Mouse (Mus musculus) heart, embryonic 16.5 days (tissue): ENCODE results near the gene Gm20388. TPM values are rescaled to one million over a fixed set of nuclear protein-coding genes. Genes with fewer than 3 reads are reported as not detected.

Experiments used
- ATAC-seq: fragments of 200-750 bp; cut with Nextera tagmentation; replicated peaks from 2 replicates; pipeline ENCODE4 v1.8.0; 2017; ENCODE audit warnings: moderate number of reproducible peaks; ENCODE audit not compliant: insufficient read depth, low FRiP score; ENCODE audit errors: extremely low read depth
- H3K27ac ChIP-seq: fragments of 300-500 bp; sonication (generic); 2 replicates; pipeline ENCODE4 v1.5.1; 2014; ENCODE audit warnings: mild to moderate bottlenecking, low read length, control low read depth, moderate library complexity
- H3K27me3 ChIP-seq: fragments of 300-500 bp; sonication (generic); 2 replicates; pipeline ENCODE4 v1.6.1; 2014; ENCODE audit warnings: low read length, mixed read lengths; ENCODE audit not compliant: control insufficient read depth, insufficient read depth
- H3K36me3 ChIP-seq: fragments of 300-500 bp; sonication (generic); 2 replicates; pipeline ENCODE4 v1.6.1; 2014; ENCODE audit not compliant: control insufficient read depth, insufficient read depth
- H3K4me1 ChIP-seq: fragments of 300-500 bp; sonication (generic); 2 replicates; pipeline ENCODE4 v1.6.1; 2014; ENCODE audit warnings: low read length, mixed read lengths; ENCODE audit not compliant: control insufficient read depth, insufficient read depth
- H3K4me2 ChIP-seq: fragments of 300-500 bp; sonication (generic); 2 replicates; pipeline ENCODE4 v1.6.1; 2014; ENCODE audit warnings: low read depth, mild to moderate bottlenecking, control low read depth, low read length
- H3K4me3 ChIP-seq: fragments of 300-500 bp; sonication (generic); 2 replicates; pipeline ENCODE4 v1.5.1; 2014; ENCODE audit warnings: mild to moderate bottlenecking, control low read depth, low read length
- H3K9ac ChIP-seq: fragments of 300-500 bp; sonication (generic); 2 replicates; pipeline ENCODE4 v1.6.1; 2014; ENCODE audit warnings: low read length, control low read depth
- H3K9me3 ChIP-seq: fragments of 300-500 bp; sonication (generic); replicated peaks from 2 replicates; pipeline ENCODE4 v1.6.1; 2016; ENCODE audit warnings: low read length; ENCODE audit not compliant: control insufficient read depth
- WGBS: fragments of 180-500 bp; shearing (Covaris S2); extraction: QIAGEN DNeasy Blood & Tissue Kit; methylation state at CpG from one replicate; pipeline ENCODE4 v1.1.7; 2014; 5-methylcytosine and 5-hydroxymethylcytosine counted together
- polyA plus RNA-seq: library from polyadenylated mRNA; unstranded; fragments of >200 nt; fragmentation: Nextera tagmentation; extraction: Ambion mirVana; gene quantifications from 2 replicates; pipeline ENCODE4 v1.2.1, GENCODE M21; 2015

The Gm20388 gene
- polyA plus RNA-seq, 1 experiment from 2014 or later = 4.5 TPM

- no peak overlapping the region for H3K27ac ChIP-seq
- peaks cover 21% of the 10 kb centered on the region for H3K4me1 ChIP-seq
- ATAC-seq = no peak
- no peak overlapping the region for H3K9ac ChIP-seq
- H3K4me3 ChIP-seq = no peak overlapping the region
- H3K4me2 ChIP-seq = no peak overlapping the region
- no peaks in the 10 kb centered on the region for H3K27me3 ChIP-seq
- H3K9me3 ChIP-seq = no peaks in the 10 kb centered on the region
- WGBS = 84% methylated on average over 15 of the region's 15 CpGs
- no peaks in the 10 kb centered on the region for H3K36me3 ChIP-seq
Observed at GRCm38 (mm10) chr8:124303211-124303902, 4392.7 kb downstream of the Gm20388 start.

- Histone ChIP-seq H3K27me3 (no peaks in the 10 kb centered on the region), H3K9ac (no peak overlapping the region), H3K4me2 (no peak overlapping the region), H3K4me3 (no peak overlapping the region), H3K27ac (no peak overlapping the region), H3K4me1 (peaks cover 21% of the 10 kb centered on the region), H3K9me3 (no peaks in the 10 kb centered on the region), H3K36me3 (no peaks in the 10 kb centered on the region)
- 72% methylated on average over 4 of the region's 4 CpGs for WGBS
- no peak for ATAC-seq
Observed at GRCm38 (mm10) chr8:124304141-124304540, 4393.5 kb downstream of the Gm20388 start.

GRCm38 (mm10) chr8:124306574-124306973 lies 4395.9 kb downstream of the Gm20388 start:
- H3K4me3 ChIP-seq = no peak overlapping the region
- H3K9ac ChIP-seq = no peak overlapping the region
- H3K4me1 ChIP-seq = peaks cover 20% of the 10 kb centered on the region
- no peaks in the 10 kb centered on the region for H3K9me3 ChIP-seq
- peak overlapping the region; percentile 69 for H3K27ac ChIP-seq
- no peaks in the 10 kb centered on the region for H3K27me3 ChIP-seq
- no peaks in the 10 kb centered on the region for H3K36me3 ChIP-seq
- ATAC-seq = no peak
- WGBS = 47% methylated on average over 7 of the region's 7 CpGs
- no peak overlapping the region for H3K4me2 ChIP-seq

- Histone ChIP-seq H3K27me3 (no peaks in the 10 kb centered on the region), H3K4me2 (no peak overlapping the region), H3K27ac (no peak overlapping the region), H3K9ac (no peak overlapping the region), H3K9me3 (no peaks in the 10 kb centered on the region), H3K4me1 (peaks cover 16% of the 10 kb centered on the region), H3K4me3 (no peak overlapping the region), H3K36me3 (no peaks in the 10 kb centered on the region)
- 83% methylated on average over 10 of the region's 10 CpGs for WGBS
- ATAC-seq = no peak; the same call in 1 of the 2 replicates
Observed at GRCm38 (mm10) chr8:124307700-124308099, 4397.1 kb downstream of the Gm20388 start.

- WGBS = 88% methylated on average over 13 of the region's 13 CpGs
- Histone ChIP-seq H3K9me3 (no peaks in the 10 kb centered on the region), H3K9ac (no peak overlapping the region), H3K36me3 (no peaks in the 10 kb centered on the region), H3K4me3 (no peak overlapping the region), H3K4me1 (peaks cover 38% of the 10 kb centered on the region), H3K4me2 (no peak overlapping the region), H3K27me3 (no peaks in the 10 kb centered on the region), H3K27ac (no peak overlapping the region)
- ATAC-seq = no peak
Observed at GRCm38 (mm10) chr8:124310509-124310908, 4399.9 kb downstream of the Gm20388 start.

GRCm38 (mm10) chr8:124311111-124311510 lies 4400.5 kb downstream of the Gm20388 start:
- H3K27me3 ChIP-seq = no peaks in the 10 kb centered on the region
- H3K9me3 ChIP-seq = no peaks in the 10 kb centered on the region
- H3K4me2 ChIP-seq = no peak overlapping the region
- H3K4me1 ChIP-seq = peaks cover 41% of the 10 kb centered on the region
- no peaks in the 10 kb centered on the region for H3K36me3 ChIP-seq
- ATAC-seq = no peak
- H3K9ac ChIP-seq = no peak overlapping the region
- WGBS = 94% methylated on average over 6 of the region's 6 CpGs
- no peak overlapping the region for H3K4me3 ChIP-seq
- H3K27ac ChIP-seq = no peak overlapping the region

GRCm38 (mm10) chr8:124311723-124312122 lies 4401.1 kb downstream of the Gm20388 start:
- Histone ChIP-seq H3K4me2 (no peak overlapping the region), H3K27ac (no peak overlapping the region), H3K36me3 (no peaks in the 10 kb centered on the region), H3K9ac (no peak overlapping the region), H3K4me3 (no peak overlapping the region), H3K4me1 (peaks cover 43% of the 10 kb centered on the region), H3K27me3 (no peaks in the 10 kb centered on the region), H3K9me3 (no peaks in the 10 kb centered on the region)
- ATAC-seq = no peak
- WGBS = 88% methylated on average over 17 of the region's 17 CpGs

GRCm38 (mm10) chr8:124312228-124312627 lies 4401.6 kb downstream of the Gm20388 start:
- Histone ChIP-seq H3K27me3 (no peaks in the 10 kb centered on the region), H3K4me2 (no peak overlapping the region), H3K9ac (no peak overlapping the region), H3K36me3 (no peaks in the 10 kb centered on the region), H3K27ac (no peak overlapping the region), H3K4me1 (peaks cover 45% of the 10 kb centered on the region), H3K9me3 (no peaks in the 10 kb centered on the region), H3K4me3 (no peak overlapping the region)
- no peak for ATAC-seq
- WGBS = 90% methylated on average over 10 of the region's 10 CpGs

- 59% methylated on average over 10 of the region's 10 CpGs for WGBS
- no peaks in the 10 kb centered on the region for H3K36me3 ChIP-seq
- H3K27ac ChIP-seq = peak overlapping the region; percentile 42
- no peak for ATAC-seq
- H3K9me3 ChIP-seq = no peaks in the 10 kb centered on the region
- H3K27me3 ChIP-seq = no peaks in the 10 kb centered on the region
- H3K4me1 ChIP-seq = peaks cover 61% of the 10 kb centered on the region
- H3K4me2 ChIP-seq = no peak overlapping the region
- no peak overlapping the region for H3K4me3 ChIP-seq
- peak overlapping the region; percentile 10; the same call in 1 of the 2 replicates for H3K9ac ChIP-seq
Observed at GRCm38 (mm10) chr8:124314803-124315202, 4404.2 kb downstream of the Gm20388 start.
